Mouse (Mus musculus) bone marrow, adult 2 months (tissue): Measurements from ENCODE around the gene Tsen34. TPM values are rescaled to one million over a fixed set of nuclear protein-coding genes. Genes with fewer than 3 reads are reported as not detected.
A peak's percentile ranks its signal among the peaks of the same experiment; 100 is the strongest.
"Not testable (repeated sequence)": the region's sequence is repeated elsewhere in the genome, so short reads cannot be mapped to it uniquely, and the experiment has no call there.

Source experiments
- H3K27ac ChIP-seq: fragments of 200-500 bp; 2 replicates; pipeline ENCODE4 v1.5.1; 2012; ENCODE audit warnings: low read depth, mild to moderate bottlenecking, control low read depth, inconsistent platforms, low read length; ENCODE audit not compliant: control insufficient read depth, poor library complexity, insufficient read depth
- H3K4me1 ChIP-seq: fragments of 200-500 bp; 2 replicates; pipeline ENCODE4 v1.6.1; 2011; ENCODE audit warnings: low read length; ENCODE audit not compliant: control insufficient read depth, insufficient read depth
- H3K4me3 ChIP-seq: fragments of 200-500 bp; replicated peaks from 2 replicates; pipeline ENCODE3; 2011; ENCODE audit warnings: mild to moderate bottlenecking, low read depth, low read length, control low read depth; ENCODE audit not compliant: control insufficient read depth
- CTCF ChIP-seq: fragments of 200-500 bp; IDR thresholded peaks from 2 replicates; pipeline ENCODE4 v1.5.1; 2011; ENCODE audit warnings: low read length, control low read depth; ENCODE audit not compliant: control insufficient read depth, insufficient read depth
- POLR2A ChIP-seq: fragments of 200-500 bp; IDR thresholded peaks from 2 replicates; pipeline ENCODE4 v1.6.1; 2011; ENCODE audit warnings: low read depth, mild to moderate bottlenecking, control low read depth, low read length, borderline replicate concordance; ENCODE audit not compliant: control insufficient read depth
- WGBS: fragments of 180-500 bp; shearing (Covaris S2); methylation state at CpG from one replicate; pipeline ENCODE4 v1.1.7; 2018; 5-methylcytosine and 5-hydroxymethylcytosine counted together
- polyA plus RNA-seq: library from polyadenylated mRNA; stranded (reverse); fragments of >200 nt; gene quantifications from 2 replicates; pipeline ENCODE4 v1.2.4, GENCODE M21; 2011; ENCODE audit warnings: low replicate concordance; ENCODE audit not compliant: missing spikeins, insufficient read depth, insufficient read length

The Tsen34 gene
- polyA plus RNA-seq, 1 experiment = 25.8 TPM

DNA sequence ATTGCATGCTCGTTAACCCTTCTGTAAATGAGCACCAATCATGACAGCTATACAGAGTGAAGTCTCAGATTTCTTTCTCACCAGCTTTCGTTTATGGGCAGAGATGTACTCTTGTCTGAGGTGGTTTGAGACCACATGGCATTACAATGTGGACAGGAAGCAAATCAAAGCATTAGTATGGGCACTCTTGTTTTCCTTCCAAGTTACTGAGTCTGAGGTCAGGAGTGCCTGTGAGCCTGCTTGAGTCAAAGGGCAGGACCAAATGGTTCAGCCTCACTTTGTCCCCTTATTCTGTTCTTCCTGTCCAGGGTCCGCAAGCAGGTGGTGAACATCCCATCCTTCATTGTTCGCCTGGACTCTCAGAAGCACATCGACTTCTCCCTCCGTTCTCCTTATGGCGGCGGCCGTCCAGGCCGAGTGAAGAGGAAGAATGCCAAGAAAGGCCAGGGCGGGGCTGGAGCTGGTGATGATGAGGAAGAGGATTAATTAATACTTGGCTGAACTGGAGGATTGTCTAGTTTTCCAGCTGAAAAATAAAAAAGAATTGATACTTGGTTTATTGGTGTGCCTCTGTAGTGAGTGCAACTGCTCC, 13.8 kb downstream of the Tsen34 start:
- 17% methylated on average over 11 of the region's 11 CpGs for WGBS
- TF ChIP-seq CTCF (no peak), POLR2A (no peak)
- Histone ChIP-seq H3K4me3 (peak overlapping the region; percentile 68), H3K27ac (peak overlapping the region; percentile 92), H3K4me1 (peaks cover 3% of the 10 kb centered on the region; the same call in 1 of the 2 replicates)

DNA sequence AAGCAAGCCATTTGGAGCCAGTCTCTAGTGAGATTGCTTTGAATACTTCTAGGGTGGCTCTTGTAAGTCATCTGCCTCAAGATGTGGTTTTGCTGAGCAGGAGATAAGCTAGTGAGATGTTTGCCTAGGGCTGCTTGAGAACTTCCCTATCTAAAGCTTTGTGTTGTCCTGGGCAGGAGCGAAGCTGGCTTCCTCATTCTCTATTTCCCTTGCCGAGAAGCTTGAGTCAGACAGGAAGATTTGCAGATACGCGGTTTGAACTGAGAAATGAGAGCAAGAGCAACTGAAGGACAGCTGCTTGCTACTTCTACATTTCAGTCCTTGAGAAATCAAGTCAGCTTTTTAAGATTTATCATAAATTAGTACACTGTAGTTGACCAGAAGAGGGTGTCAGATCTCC, 14.4 kb downstream of the Tsen34 start:
- TF ChIP-seq CTCF (no peak), POLR2A (no peak)
- H3K4me3 ChIP-seq = no peak overlapping the region
- peak overlapping the region; percentile 92; the same call in 1 of the 2 replicates for H3K27ac ChIP-seq
- 4% methylated on average over 4 of the region's 4 CpGs for WGBS
- peaks cover 3% of the 10 kb centered on the region; the same call in 1 of the 2 replicates for H3K4me1 ChIP-seq

DNA sequence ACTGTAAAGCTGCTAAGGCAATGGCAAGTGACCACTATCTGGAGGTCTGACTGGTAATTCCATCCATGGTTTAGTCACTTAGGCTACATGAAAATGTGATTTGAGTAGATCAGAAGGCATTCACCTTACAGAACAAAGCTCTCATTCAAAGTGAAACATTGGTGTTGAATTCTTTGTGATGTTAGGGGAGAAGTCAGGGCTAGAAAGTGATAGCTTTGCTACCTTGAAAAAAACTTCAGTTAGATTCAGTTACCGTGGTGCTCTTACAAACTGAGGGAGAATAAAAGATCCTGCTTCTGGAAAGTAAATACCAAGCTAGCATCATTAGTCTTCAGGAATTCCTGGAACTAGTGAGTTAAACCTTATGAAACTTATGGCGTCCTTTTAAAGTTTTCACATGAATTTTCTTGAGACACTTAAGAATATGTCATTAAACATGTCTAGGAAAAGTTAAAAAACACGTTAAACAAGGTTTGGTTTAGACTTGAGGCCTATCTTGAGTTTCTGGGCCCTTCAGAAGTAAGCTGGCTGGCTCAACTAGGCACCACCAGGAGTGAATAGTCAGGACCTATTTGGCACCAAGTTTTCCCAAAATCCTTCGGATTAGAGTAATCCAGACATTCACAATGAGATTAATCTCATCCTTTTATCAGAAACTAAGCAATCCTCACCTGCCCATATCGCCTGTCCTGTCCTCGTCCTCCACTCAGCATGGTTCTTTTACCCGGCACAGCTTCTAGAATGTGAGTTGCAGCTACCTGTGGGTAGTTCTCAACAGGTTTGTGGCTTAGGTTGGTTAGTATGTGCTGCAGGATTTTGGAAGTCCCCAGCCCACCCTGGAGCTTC, 15.1 kb downstream of the Tsen34 start:
- 62% methylated on average over 7 of the region's 7 CpGs for WGBS
- TF ChIP-seq CTCF (no peak), POLR2A (no peak)
- peak overlapping the region; percentile 41; the same call in 1 of the 2 replicates for H3K27ac ChIP-seq
- H3K4me1 ChIP-seq = peaks cover 3% of the 10 kb centered on the region; the same call in 1 of the 2 replicates
- H3K4me3 ChIP-seq = no peak overlapping the region

DNA sequence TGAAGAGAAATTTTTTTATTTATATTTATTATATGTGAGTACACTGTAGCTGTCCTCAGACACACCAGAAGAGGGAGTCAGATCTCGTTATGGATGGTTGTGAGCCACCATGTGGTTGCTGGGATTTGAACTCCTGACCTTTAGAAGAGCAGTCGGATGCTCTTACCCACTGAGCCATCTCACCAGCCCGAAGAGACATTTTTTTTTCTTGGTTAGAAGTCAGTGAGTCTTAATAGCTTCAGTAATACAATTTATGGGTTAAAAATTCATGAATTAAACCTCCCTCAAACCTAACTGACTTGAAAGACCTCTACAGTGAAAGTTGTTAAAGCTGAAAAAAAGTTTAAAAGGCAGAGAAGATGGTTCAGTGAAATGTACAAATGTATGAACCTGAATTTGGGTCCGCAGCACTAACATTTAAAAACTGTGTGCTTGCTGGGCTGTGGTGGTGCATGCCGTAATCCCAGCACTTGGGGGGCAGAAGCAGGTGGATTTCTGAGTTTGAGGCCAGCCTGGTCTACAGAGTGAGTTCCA, 15.9 kb downstream of the Tsen34 start:
- WGBS = 59% methylated on average over 5 of the region's 5 CpGs
- H3K4me1 ChIP-seq, H3K4me3 ChIP-seq, H3K27ac ChIP-seq: not testable (repeated sequence)

DNA sequence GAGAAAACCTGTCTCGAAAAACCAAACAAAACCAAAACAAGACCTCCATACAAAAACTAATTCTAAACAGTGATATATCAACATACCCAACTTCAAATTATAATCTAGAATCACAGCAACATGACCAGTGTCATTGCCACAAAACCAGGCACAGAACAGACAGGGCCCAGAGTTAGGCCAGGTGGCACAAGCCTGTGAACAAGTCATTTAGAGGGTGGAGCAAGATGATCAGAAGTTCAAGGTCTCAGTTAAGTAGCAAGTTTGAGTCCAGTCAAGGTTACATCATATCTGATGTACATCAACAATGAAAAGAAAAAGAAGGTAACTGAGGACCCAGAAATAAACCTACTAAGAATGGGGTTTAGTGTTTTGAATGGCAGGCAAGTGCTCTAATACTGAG, 16.3 kb downstream of the Tsen34 start:
- H3K4me3 ChIP-seq = no peak overlapping the region
- TF ChIP-seq CTCF (no peak), POLR2A (no peak)
- 83% methylated on average over 1 of the region's 1 CpGs for WGBS
- no peak overlapping the region for H3K27ac ChIP-seq
- H3K4me1 ChIP-seq = peaks cover 4% of the 10 kb centered on the region; the same call in 1 of the 2 replicates

DNA sequence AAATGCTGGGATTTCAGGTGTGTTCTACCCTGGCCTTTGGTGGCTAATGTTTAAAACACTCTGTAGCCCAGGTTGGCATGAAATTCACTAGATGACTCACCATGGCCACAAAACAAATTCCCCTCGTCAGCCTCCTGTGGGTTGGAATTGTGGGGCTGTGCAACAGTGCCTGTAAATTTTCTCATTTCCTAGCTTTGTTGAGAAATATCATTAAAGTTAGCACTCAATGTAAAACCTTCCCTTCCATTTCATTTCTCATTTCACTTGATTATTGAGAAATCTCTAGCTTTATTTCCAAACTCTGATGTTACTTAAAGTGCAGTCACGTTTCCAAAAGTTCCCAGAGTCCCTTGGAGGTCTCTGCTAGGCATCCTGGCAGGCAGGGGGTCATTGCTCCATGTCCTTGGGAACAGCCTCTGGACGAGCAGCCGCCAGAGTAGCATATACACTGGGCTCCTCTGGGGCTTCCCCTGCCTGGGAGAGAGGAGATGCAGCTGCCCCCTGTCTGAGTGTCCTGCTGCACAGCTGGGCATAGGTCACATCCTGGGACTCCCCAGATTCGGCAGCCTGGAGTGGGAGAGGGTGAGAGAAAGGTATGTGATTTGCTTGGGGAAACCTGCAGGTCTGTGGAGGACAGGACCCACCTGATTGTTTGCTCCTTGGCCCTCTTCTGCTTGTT, 19.7 kb downstream of the Tsen34 start:
- H3K4me3 ChIP-seq = peak overlapping the region; percentile 13
- H3K27ac ChIP-seq = peak overlapping the region; percentile 3; the same call in 1 of the 2 replicates
- TF ChIP-seq CTCF = no peak
- TF ChIP-seq POLR2A = no peak
- peaks cover 5% of the 10 kb centered on the region; the same call in 1 of the 2 replicates for H3K4me1 ChIP-seq
- WGBS = 33% methylated on average over 5 of the region's 5 CpGs

DNA sequence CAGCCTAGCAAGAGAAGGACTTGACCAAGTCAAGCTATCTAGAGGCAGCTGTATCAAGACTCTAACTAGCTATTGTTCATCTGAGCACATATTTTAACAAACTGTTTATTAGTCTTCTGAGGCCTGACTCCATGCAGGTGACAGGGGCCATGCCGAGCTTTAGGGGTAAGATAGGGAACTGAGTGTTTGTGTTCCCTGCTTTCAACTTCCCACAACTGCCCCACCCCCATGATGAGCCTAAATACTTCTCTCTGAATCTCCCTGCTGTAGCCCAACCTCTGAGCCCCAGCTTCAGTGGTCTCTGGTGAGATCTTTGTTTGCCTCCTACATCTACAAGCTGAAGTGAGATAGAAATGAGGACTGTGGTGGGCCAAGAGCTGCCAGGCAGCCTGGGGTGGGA, 22.6 kb downstream of the Tsen34 start:
- WGBS = 13% methylated on average over 1 of the region's 1 CpGs
- no peak for TF ChIP-seq CTCF
- no peak for TF ChIP-seq POLR2A
- peaks cover 4% of the 10 kb centered on the region; the same call in 1 of the 2 replicates for H3K4me1 ChIP-seq
- H3K27ac ChIP-seq = peak overlapping the region; percentile 57
- H3K4me3 ChIP-seq = peak overlapping the region; percentile 45

DNA sequence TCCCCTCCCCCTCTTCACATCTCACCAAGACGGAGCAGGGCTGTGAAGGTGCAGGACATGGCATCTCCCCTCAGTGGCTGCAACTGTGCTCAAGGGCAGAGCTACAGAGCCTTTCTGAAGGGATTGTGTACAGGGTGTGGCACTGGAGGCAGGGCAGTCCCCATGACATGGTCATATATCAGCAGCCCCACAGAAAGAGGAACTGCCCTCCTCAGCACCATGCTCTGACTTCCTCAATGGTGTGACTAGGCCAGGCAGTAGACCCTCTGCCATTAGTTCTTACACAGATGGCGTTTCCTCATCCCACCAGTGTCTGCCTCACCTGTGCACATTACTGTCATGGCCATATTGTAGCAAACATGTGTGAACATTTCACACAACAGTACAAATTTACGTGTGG, 27.6 kb downstream of the Tsen34 start, which contains the start of gene Pirb:
Pirb (minus strand) TSS at position 124 of the 400 bp plus-strand sequence.
- Histone ChIP-seq H3K4me3 (peak within 1 kb of the TSS; percentile 29), H3K27ac (peak within 1 kb of the TSS; percentile 66)
- not testable (repeated sequence) for H3K4me1 ChIP-seq
- 0% methylated on average over 2 of the region's 3 CpGs for WGBS

DNA sequence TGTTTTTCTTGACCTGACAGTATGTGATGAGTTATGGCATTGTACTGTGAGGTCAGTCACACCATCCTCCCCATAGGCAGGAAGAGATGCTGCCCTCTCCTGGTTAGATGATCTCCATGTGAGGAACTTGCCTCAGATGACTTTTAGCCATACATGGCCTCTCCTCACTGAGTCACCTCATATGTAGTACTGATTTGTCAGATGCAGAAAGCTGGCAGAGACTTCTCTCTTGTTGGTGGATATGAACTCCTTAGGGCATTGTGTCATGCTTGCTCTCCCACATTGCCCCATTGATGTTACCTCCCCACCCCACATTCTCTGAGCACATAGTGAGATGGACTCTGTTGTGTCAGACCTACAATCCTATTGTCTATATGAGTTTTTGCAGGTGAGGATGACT, 32.8 kb downstream of the Tsen34 start:
- H3K27ac ChIP-seq, H3K4me1 ChIP-seq, H3K4me3 ChIP-seq: not testable (repeated sequence)

DNA sequence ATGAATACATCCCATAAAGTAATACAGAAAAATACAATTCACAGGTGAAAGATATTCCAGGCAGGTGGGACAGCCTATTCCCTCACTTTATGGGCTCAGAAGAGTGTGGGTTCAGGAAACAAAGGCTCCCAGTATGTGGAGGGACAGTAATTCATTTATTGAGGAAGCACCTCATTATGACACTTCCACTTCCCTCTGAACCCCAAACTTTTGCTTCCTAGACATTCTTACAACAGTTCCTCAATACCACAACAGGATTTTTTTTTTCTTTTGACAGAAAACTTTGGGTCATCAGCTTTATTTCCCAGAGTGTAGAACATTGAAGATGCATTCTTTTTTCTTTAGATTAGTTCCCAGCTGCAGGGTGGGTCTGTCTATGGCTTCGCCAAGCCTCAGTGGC, 40.0 kb downstream of the Tsen34 start:
- not testable (repeated sequence) for H3K27ac ChIP-seq, H3K4me3 ChIP-seq, H3K4me1 ChIP-seq
- WGBS = no CpG with 5 or more reads among the region's 1 CpGs
